Mouse (Mus musculus) kidney, adult 2 months (tissue): ENCODE measurements around the gene Ndufaf4. TPM values are rescaled to one million over a fixed set of nuclear protein-coding genes. Genes with fewer than 3 reads are reported as not detected.
A peak's percentile ranks its signal among the peaks of the same experiment; 100 is the strongest.
"Not testable (repeated sequence)": the region's sequence is repeated elsewhere in the genome, so short reads cannot be mapped to it uniquely, and the experiment has no call there.

Experiments used
- DNase-seq: peaks from one replicate; pipeline ENCODE4 v3.0.0; 2021
- H3K27ac ChIP-seq: fragments of 200-500 bp; 2 replicates; pipeline ENCODE4 v1.5.1; 2012; ENCODE audit warnings: low read depth, low read length, control low read depth, inconsistent platforms; ENCODE audit not compliant: insufficient read depth
- H3K27me3 ChIP-seq: fragments of 200-500 bp; replicated peaks from 2 replicates; pipeline ENCODE4 v1.6.1; 2012; ENCODE audit warnings: mild to moderate bottlenecking, moderate library complexity, low read length, inconsistent platforms; ENCODE audit not compliant: control insufficient read depth, insufficient read depth
- H3K36me3 ChIP-seq: fragments of 200-500 bp; 2 replicates; pipeline ENCODE4 v1.6.1; 2012; ENCODE audit warnings: mild to moderate bottlenecking, moderate library complexity, low read length, inconsistent platforms; ENCODE audit not compliant: control insufficient read depth, insufficient read depth
- H3K4me1 ChIP-seq: fragments of 200-500 bp; 2 replicates; pipeline ENCODE4 v1.6.1; 2011; ENCODE audit warnings: low read length; ENCODE audit not compliant: control insufficient read depth, insufficient read depth
- H3K4me3 ChIP-seq: fragments of 200-500 bp; 2 replicates; pipeline ENCODE4 v1.5.1; 2011; ENCODE audit warnings: mild to moderate bottlenecking, low read depth, low read length, control low read depth; ENCODE audit not compliant: insufficient read depth
- CTCF ChIP-seq: fragments of 200-500 bp; conservative IDR thresholded peaks from 2 replicates; pipeline ENCODE4 v1.5.1; 2011; ENCODE audit warnings: low read depth, mild to moderate bottlenecking, control low read depth, low read length, moderate library complexity, mixed read lengths; ENCODE audit not compliant: insufficient read depth, insufficient read length
- POLR2A ChIP-seq: fragments of 200-500 bp; IDR thresholded peaks from one replicate; pipeline ENCODE4 v1.6.1; 2011; ENCODE audit warnings: low read depth, low read length, control low read depth
- WGBS: fragments of 180-500 bp; shearing (Covaris S2); methylation state at CpG from one replicate; pipeline ENCODE4 v1.1.7; 2018; 5-methylcytosine and 5-hydroxymethylcytosine counted together
- polyA plus RNA-seq: library from polyadenylated mRNA; depleted of rRNA; stranded (reverse); fragments of >200 nt; gene quantifications from 2 replicates; pipeline ENCODE4 v1.2.3, GENCODE M21; 2012; rRNA removed

Gene Ndufaf4
- 4.5 and 5.9 TPM in 2 replicates for polyA plus RNA-seq

- Histone ChIP-seq H3K4me3 (peak within 1 kb of the TSS; percentile 87), H3K27me3 (no peaks in the 10 kb centered on the region), H3K36me3 (no peaks in the 10 kb centered on the region; the same call in 1 of the 2 replicates), H3K4me1 (peaks cover 3% of the 10 kb centered on the region), H3K27ac (peak within 1 kb of the TSS; percentile 87)
- DNase-seq: peak; percentile 98
- TF ChIP-seq CTCF (peak; percentile 89; the same call in 1 of the 2 replicates), POLR2A (peak; percentile 31)
- 1% methylated on average over 58 of the region's 58 CpGs for WGBS
These were observed at the start of gene Ndufaf4 for GRCm38 (mm10) chr4:24897851-24898515. TSS of gene Ndufaf4 (plus strand) at chr4:24898083.

- TF ChIP-seq CTCF: no peak
- no peak for TF ChIP-seq POLR2A
- Histone ChIP-seq H3K4me1 (no peaks in the 10 kb centered on the region), H3K36me3 (no peaks in the 10 kb centered on the region), H3K27me3 (no peaks in the 10 kb centered on the region), H3K27ac (peak within 1 kb of the TSS; percentile 43; the same call in 1 of the 2 replicates), H3K4me3 (peak within 1 kb of the TSS; percentile 83)
- WGBS: under 1% methylated on average over 63 of the region's 63 CpGs
- DNase-seq: peak; percentile 77
These were observed 47.2 kb upstream of the Ndufaf4 start, which contains the start of gene Klhl32 for GRCm38 (mm10) chr4:24850401-24851325. TSS of gene Klhl32 (minus strand) at chr4:24851124.

- DNase-seq: no peak
- no peaks in the 10 kb centered on the region; the same call in 1 of the 2 replicates for H3K27me3 ChIP-seq
- TF ChIP-seq CTCF (no peak), POLR2A (no peak)
- H3K4me1 ChIP-seq: no peaks in the 10 kb centered on the region
- WGBS: 58% methylated on average over 6 of the region's 6 CpGs
- H3K36me3 ChIP-seq: no peaks in the 10 kb centered on the region
- H3K27ac ChIP-seq: no peak overlapping the region
- no peak overlapping the region for H3K4me3 ChIP-seq
These were observed 32.2 kb upstream of the Ndufaf4 start for GRCm38 (mm10) chr4:24865691-24866090.

- Histone ChIP-seq H3K4me3 (no peak overlapping the region), H3K4me1 (no peaks in the 10 kb centered on the region), H3K27ac (no peak overlapping the region), H3K36me3 (no peaks in the 10 kb centered on the region), H3K27me3 (no peaks in the 10 kb centered on the region; the same call in 1 of the 2 replicates)
- DNase-seq: no peak
- TF ChIP-seq POLR2A (no peak), CTCF (no peak)
- 33% methylated on average over 4 of the region's 4 CpGs for WGBS
These were observed 28.7 kb upstream of the Ndufaf4 start for GRCm38 (mm10) chr4:24869230-24869629.

- H3K4me3 ChIP-seq, H3K4me1 ChIP-seq, DNase-seq, H3K36me3 ChIP-seq, H3K27me3 ChIP-seq, H3K27ac ChIP-seq: not testable (repeated sequence)
- WGBS: 54% methylated on average over 2 of the region's 2 CpGs
These were observed 8.5 kb upstream of the Ndufaf4 start for GRCm38 (mm10) chr4:24889386-24889785.

GRCm38 (mm10) chr4:24892293-24892692 is 5.6 kb upstream of the Ndufaf4 start:
- not testable (repeated sequence) for H3K4me3 ChIP-seq, H3K36me3 ChIP-seq, H3K27ac ChIP-seq, H3K4me1 ChIP-seq, DNase-seq, H3K27me3 ChIP-seq
- 73% methylated on average over 2 of the region's 2 CpGs for WGBS

- WGBS: 72% methylated on average over 4 of the region's 4 CpGs
- TF ChIP-seq CTCF (no peak), POLR2A (no peak)
- peaks cover 3% of the 10 kb centered on the region for H3K4me1 ChIP-seq
- DNase-seq: no peak
- no peaks in the 10 kb centered on the region for H3K36me3 ChIP-seq
- H3K4me3 ChIP-seq: no peak overlapping the region
- no peaks in the 10 kb centered on the region for H3K27me3 ChIP-seq
- no peak overlapping the region for H3K27ac ChIP-seq
These were observed 3.3 kb upstream of the Ndufaf4 start for GRCm38 (mm10) chr4:24894625-24895024.
